Mouse (Mus musculus): Measurements from ENCODE around the gene Frmd4b. TPM values are rescaled to one million over a fixed set of nuclear protein-coding genes. Genes with fewer than 3 reads are reported as not detected.

Gene Frmd4b
- 26.8 and 28.5 TPM in 2 replicates for polyA plus RNA-seq (2012; rRNA removed)

DNA sequence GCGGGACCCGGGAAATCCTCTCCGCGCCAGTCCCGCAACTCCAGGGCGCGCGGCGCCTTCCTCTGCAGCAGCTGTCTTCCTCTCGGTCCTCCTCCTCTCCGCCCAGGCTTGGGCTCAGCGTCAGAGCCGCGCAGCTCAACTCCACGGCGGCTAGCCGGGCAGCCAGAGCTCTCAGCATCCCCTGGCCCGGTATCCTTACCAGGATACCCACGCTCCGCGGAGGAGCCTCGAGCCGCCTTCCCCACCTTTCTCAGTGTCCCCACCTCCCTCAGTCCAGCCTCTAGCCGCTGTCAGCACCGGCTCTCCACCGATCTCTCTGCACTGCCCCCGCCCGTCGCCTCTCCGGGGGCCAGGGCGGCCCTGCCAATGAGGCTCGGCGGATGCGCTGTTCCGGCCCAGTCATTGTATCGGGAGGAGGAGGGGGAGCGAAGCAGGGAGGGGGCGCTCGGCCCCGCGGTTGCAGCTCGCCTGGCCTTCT is at the start of gene Frmd4b:
Frmd4b (minus strand) TSS at position 276 of the 478 bp plus-strand sequence.
- peak; percentile 45 for DNase-seq (ENCODE audit: low spot score)

- no peak for DNase-seq (ENCODE audit: low spot score)
Observed at GRCm38 (mm10) chr6:97666417-97666816, 49.1 kb upstream of the Frmd4b start.

- DNase-seq (ENCODE audit: low spot score) = no peak
Observed at GRCm38 (mm10) chr6:97658921-97659320, 41.6 kb upstream of the Frmd4b start.

GRCm38 (mm10) chr6:97655986-97656385 is 38.6 kb upstream of the Frmd4b start:
- no peak for DNase-seq (ENCODE audit: low spot score)

GRCm38 (mm10) chr6:97647501-97647900 is 30.2 kb upstream of the Frmd4b start:
- no peak for DNase-seq (ENCODE audit: low spot score)

GRCm38 (mm10) chr6:97623330-97623729 is 6.0 kb upstream of the Frmd4b start:
- DNase-seq (ENCODE audit: low spot score) = no peak

DNA sequence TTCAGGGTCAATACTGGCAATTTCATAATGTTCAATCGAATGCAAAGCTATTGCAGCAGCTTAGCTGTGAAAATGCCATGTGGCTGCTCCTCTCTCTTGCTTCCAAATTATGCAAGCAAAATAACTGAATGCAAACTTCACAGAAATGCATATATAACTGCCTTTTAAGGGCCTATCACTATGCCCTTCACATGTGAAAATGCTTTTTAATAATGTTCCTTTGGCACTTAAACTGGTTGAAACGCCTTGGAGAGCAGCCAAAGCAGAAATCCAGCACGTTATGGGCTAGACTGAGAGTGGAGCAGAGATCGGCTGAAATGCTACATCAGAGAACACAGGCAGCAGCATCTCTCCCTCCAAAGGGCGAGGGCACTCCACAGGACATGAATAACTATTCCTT is 4.9 kb upstream of the Frmd4b start:
- DNase-seq (ENCODE audit: low spot score) = no peak

DNA sequence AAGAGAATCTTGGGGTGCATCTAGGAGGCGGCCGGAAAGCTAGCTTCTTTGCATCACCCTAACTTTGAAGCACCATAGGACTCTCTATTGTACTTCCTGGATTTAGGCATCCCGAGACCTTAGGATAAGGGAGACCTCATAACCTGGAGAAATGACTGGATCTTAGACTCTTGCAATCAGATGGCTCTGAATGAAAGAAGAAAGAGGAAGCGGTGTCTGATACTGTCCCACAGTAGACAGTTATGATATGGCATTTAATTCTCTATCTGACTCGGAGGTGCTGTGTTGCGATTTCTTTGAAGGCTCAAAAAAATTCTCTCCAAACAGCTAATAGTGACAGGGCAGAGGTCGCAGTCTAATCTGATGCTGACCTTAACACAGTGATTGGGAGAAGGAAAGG is 433 bp upstream of the Frmd4b start:
- DNase-seq (ENCODE audit: low spot score) = no peak

GRCm38 (mm10) chr6:97616658-97617265 is 579 bp downstream of the Frmd4b start:
- peak; percentile 34 for DNase-seq (ENCODE audit: low spot score)

DNA sequence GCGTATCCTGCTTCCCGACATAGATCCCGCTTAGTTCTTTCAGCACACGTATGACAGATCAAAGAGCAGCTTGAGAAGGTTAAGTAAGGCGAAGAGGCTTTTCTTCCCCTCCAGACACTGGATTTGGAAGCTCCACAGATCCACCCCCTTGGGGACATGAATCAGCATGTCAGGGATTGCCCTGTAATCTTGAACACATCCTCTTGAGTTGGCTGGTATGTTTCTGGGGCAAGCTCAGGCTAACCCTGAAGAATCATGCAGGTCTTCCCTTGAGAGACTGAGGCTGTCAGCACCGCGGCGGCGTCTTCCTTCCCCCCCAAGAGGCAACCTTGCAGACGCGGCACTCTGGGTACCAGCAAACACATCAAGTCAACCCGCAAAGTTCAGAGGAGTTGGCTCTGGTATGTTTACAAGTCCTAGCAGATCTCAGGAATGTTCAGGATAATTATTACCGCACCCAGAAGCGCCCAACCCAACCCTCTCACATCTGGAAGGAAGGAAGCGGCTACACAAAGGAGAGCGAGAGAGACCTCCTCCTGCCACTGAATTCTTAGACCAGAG is 1.4 kb downstream of the Frmd4b start:
- no peak for DNase-seq (ENCODE audit: low spot score)

DNA sequence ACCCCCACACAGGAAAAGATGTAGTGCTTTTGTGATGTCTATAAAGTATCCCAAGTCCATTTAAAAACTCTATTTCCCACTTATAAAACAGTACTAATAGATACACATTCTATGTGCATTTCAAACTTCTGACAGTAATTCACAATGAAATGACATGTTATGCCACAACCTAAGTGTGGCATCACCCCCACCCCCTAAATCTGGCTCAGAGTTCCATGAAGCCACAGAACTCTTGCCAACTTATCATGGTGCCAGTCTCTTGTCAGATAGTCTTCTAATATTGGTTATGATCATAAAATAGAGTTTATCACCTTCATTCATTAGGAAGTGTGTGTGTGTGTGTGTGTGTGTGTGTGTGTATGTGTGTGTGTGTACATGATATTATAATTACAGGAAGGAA is 3.2 kb downstream of the Frmd4b start:
- DNase-seq (ENCODE audit: low spot score) = no peak

DNA sequence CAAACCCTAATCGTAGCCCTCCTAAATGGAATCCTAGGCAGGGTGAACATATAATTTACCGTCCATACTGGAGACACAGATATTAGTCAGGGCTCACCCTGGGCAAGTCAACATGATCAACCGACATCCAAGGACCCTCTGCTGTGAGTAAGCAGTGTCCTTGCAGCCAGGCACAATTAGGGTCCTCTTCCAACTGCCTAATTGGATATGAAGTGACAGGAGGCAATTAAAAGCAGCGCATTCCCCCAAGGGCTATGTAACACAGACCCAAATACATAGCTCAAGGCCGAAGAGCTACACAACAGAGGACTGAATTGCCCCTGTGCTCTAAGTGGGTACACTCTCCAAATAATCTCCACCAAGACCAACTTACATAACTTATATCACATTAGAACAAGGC is 4.5 kb downstream of the Frmd4b start:
- DNase-seq (ENCODE audit: low spot score) = no peak

GRCm38 (mm10) chr6:97610051-97610450 is 7.3 kb downstream of the Frmd4b start:
- DNase-seq (ENCODE audit: low spot score) = no peak

DNA sequence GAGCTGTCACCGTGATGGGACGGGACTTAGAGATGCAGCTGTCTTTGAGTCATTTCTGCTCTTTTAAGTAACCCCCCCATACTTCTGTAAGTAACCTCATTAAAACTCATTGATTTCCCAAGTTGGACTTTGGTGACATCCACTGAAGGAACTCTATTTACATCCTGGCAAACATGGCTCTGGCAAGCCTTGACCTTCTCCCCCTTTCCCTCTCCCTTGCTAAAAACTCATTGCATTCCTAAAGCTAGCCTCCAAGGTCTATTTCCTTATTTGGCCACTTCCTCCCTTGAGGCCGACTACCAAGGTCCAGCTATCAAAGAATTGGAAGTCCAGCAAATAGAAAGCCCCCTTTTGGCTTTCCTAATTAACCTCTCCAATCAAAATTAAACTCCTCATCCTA is 9.7 kb downstream of the Frmd4b start:
- no peak for DNase-seq (ENCODE audit: low spot score)

DNA sequence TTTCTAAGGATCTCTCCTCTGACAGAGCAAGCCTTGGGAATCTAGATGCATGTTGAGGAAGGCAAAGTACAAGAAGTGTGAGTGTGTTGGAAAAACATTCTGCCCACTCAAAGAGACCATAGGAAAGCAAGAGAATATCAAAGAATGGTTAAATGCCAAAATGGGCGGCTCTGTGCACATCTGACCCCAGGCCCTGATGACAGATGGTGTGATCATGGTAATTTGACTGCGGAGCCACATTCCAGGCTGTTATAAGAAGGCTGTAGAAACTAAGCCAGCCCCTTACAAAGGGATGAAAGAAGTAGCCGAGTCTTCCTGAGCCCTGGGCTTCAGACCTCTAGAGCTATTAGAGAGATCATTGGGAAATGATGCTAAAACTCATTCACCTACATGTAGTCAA is 22.1 kb downstream of the Frmd4b start:
- no peak for DNase-seq (ENCODE audit: low spot score)

DNA sequence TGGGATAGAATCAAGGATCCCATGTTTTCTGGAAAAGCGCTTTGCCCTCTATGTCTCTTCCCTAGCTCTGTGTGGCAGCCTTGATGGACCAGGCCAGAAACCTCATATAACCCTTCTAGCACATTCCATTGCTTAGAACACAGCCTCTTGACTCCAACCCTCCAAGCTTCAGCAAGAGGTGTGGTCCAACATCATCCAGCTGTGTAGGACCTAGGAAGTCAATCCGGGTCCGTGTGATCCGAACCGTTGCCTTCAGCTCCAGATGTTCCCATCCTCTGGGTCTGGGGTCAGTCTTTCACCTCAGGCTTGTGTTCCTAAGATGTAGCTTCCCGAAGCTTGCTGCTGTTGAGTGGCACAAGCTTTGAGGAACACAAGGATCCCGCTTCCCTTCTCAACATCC is 22.8 kb downstream of the Frmd4b start:
- no peak for DNase-seq (ENCODE audit: low spot score)

GRCm38 (mm10) chr6:97590230-97590629 is 27.1 kb downstream of the Frmd4b start:
- no peak for DNase-seq (ENCODE audit: low spot score)

DNA sequence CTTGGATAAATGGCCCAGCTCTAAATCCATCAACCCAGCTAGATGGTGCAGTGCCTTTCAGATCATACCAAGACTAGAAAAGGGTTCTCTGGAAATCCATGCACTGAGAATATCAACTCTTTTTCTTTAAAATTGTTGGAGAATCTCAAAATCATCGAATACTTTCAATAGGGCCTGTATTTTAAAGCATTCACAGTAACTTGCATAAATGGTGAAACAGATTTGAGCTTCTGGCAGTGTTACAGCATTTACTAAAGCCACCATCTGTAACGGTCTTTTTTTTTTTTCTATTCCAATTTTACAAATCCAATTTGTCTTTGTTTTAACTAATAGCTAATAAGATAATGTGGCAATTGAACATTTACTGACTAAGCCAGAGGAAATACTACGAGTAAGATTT is 27.8 kb downstream of the Frmd4b start:
- DNase-seq (ENCODE audit: low spot score) = no peak

- DNase-seq (ENCODE audit: low spot score) = no peak
Observed at GRCm38 (mm10) chr6:97589031-97589430, 28.3 kb downstream of the Frmd4b start.

DNA sequence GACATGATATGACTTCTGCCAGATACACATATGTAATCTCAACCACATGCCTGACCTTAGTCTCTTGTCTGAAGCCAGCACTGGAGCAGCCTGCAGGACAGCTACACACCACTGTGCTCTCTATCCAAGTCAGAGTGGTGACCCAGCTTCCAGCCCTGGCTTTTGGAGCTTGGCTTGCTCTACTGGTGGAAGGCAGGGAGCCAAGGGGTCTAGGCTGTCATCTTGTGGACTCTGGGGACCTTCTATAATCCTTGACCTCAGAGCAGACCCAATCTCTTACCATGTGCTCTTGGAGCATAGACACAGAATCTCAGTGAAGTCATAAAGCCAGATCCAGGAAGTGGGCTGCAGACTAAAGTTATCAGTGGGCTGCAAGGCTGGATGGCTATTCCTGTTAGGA is 30.7 kb downstream of the Frmd4b start:
- no peak for DNase-seq (ENCODE audit: low spot score)

DNA sequence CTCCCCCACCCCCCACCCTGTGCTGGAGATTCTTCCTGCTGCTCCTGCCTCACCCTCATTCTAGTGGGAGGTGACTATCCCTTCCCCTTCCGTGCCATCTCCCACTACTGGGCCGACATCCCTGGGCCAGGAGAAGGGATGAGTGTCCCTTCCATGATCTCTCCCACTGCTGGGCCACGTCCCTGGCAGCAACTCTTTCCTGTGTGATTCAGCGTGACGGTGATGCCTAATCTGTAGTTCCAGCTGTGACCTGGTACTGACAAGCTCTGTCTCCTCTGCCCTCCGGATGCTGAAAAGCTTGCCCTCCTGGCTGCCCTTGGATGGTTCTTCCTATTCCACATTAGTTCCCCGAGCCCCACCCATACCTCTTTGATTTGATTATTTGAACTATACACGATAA is 31.3 kb downstream of the Frmd4b start:
- no peak for DNase-seq (ENCODE audit: low spot score)

DNA sequence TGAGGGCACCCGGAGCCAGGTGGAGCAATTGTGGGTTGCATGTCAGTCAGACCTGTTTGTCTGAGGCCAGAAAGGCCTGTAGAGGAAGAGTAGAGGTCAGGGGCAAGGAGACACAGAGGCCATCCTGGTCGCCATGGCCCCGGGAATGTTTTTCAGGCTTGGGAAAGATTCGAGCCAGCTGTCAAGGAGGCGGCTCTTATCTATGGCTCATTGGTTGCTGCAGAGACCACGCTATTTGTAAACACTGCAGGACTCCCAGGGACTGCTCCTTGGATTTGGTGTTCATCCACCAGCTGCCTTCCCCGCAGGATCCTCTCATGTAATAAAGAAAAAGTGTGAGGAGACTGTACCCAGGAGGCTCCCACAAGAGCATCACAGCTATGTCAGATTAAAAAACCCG is 34.6 kb downstream of the Frmd4b start:
- DNase-seq (ENCODE audit: low spot score) = no peak

DNA sequence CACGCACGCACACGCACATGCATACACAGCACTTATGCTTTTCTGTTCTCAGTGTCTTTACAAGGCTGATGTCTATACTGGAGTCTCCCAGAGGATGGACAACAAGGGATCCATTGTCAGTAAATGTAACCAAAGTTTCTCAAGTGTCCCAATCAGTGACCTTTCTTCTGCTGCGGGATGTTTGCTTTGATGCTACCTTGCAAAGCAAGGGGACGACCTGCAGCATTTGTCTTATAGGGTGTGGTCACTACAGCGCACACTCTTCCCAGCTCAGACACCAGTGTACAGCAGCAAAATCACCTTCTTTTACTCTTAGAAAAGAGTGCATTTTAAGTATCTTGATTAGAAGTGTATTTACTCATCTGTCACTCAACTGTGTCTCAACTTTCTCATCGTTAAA is 35.4 kb downstream of the Frmd4b start:
- no peak for DNase-seq (ENCODE audit: low spot score)

DNA sequence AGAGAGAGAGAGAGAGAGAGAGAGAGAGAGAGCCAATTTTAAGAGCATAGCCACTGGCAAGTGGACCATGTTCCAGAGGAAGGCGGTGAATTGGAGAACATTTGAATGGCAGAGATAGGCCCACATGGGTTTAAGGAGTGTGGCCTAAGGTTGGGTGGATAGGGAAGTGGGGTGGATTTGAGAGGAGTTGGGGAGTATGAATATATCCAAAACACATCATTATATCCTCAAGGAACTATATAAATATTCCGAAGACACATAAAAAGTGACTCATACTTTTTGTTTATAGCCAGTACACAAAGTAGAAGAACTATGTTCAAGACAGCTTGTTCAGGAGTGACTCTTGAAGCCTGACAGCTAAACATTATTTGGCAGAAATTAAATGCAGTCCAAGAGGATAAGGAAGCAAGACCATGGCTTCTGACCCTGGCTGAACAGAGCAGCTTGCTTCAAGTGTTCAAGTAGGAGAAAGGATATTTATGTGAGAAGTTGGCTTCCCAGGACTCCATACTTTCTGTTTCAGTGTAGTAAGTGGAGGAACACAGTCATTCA is 36.8 kb downstream of the Frmd4b start:
- no peak for DNase-seq (ENCODE audit: low spot score)

Measured in urinary bladder, adult 2 months (tissue).